Mouse (Mus musculus): ENCODE measurements around the gene Ephb6.

GRCm38 (mm10) chr6:41582189-41582588, 23.1 kb upstream of the Ephb6 start:
- TF ChIP-seq CTCF (IDR thresholded peaks at IDR 0.05; ENCODE audit: low read depth) (no peak), EP300 (IDR thresholded peaks at IDR 0.05; ENCODE audit: low read depth) (no peak)
